Mouse (Mus musculus): Measurements from ENCODE around the gene Wdfy4.

GRCm38 (mm10) chr14:33208331-33208730 is 23.0 kb upstream of the Wdfy4 start:
- TF ChIP-seq CTCF (IDR thresholded peaks at IDR 0.05; ENCODE audit: low read depth, low read length) (no peak), GATA1 (IDR thresholded peaks at IDR 0.05; ENCODE audit: borderline replicate concordance, low read length) (no peak), TAL1 (conservative IDR thresholded peaks at IDR 0.05; ENCODE audit: low read depth, low read length) (no peak)

Measured in G1E (cell line).